ENCODE assay signal across 11 mouse cellular contexts in the genomic region with DNA sequence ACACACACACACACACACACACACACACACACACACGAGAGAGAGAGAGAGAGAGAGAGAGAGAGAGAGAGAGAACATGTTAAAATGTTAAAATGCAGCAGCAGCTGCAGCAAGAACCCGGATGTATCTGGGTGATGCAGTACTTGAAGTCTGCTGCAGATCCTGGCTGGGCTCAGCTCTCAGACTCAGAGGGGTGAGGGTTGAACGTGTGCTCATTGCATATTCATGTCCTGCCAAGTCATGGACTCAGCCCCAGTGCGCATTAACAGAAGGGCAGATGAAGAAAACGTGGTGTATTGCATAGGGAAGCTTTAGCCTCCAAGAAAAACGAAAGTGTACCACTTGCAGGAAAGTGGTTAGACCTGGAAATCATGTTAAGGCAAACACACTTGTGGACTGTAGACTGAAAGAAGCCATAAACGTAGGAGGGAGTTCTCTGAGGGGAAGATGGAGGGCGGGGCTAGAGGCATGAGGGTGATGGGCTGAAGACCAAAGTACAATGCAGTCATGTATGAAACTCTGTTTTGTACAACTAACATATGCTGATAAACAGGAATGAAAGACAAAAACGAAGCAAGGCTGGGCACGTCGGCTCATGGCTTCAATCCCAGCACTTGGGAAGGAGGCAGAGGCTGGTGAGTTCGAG. TPM values are rescaled to one million over a fixed set of nuclear protein-coding genes. Genes with fewer than 3 reads are reported as not detected.
DNase-seq lines count a peak whose midpoint lies in the region; ATAC-seq and TF ChIP-seq lines count a peak whose summit lies in the region.
"Had no signal": no experiment of that assay in that cellular context is flagged by ENCODE, and none has a peak within 500 bp of the region (broad histone marks: within the 10 kb centered on the region; RNA-seq: fewer than 3 reads in every experiment).

No protein-coding gene starts in this region.

- H3K9ac ChIP-seq in liver, embryonic 15.5 days: no peak overlapping the region
- H3K9ac ChIP-seq in liver, embryonic 12.5 days: no peak overlapping the region
- no peak overlapping the region for H3K9ac ChIP-seq in MEL (ENCODE audit: control insufficient read depth, low read depth, low read length, poor library complexity, severe bottlenecking)
- no peak overlapping the region for H3K9ac ChIP-seq in intestine, embryonic 14.5 days (ENCODE audit: low read length)
- H3K9ac ChIP-seq: heart, embryonic 12.5 days had no signal

- no peak for ATAC-seq in liver, embryonic 15.5 days (ENCODE audit: insufficient read depth)
- ATAC-seq in liver, embryonic 12.5 days: no peak
- 0 out of 2 replicates have a peak, but pooled peaks have one; percentile 47 for ATAC-seq in intestine, embryonic 14.5 days (replicated peaks; ENCODE audit: low FRiP score, low TSS enrichment, low read depth)
- peak; percentile 8; the same call in 1 of the 2 replicates for ATAC-seq in megakaryocyte progenitor cell, adult 5-6 weeks (replicated peaks; ENCODE audit: poor library complexity)

- TF ChIP-seq EP300 in MEL (IDR thresholded peaks at IDR 0.05; ENCODE audit: low read depth in 1 of 2, low read length in 2 of 2): no peak

- no peak for TF ChIP-seq RAD21 in MEL (IDR thresholded peaks at IDR 0.05; ENCODE audit: low read depth, low read length)

- peaks cover 67% of the 10 kb centered on the region for H3K4me1 ChIP-seq in liver, embryonic 15.5 days (replicated peaks)
- peaks cover 67% of the 10 kb centered on the region for H3K4me1 ChIP-seq in liver, embryonic 12.5 days
- peaks cover 2 to 28% of the 10 kb centered on the region in 2 experiments; a peak in 3 of 4 replicates for H3K4me1 ChIP-seq in MEL (ENCODE audit: control insufficient read depth in 1 of 2, insufficient read depth in 2 of 2, low read length in 2 of 2)
- H3K4me1 ChIP-seq in intestine, embryonic 14.5 days (replicated peaks; ENCODE audit: control insufficient read depth, insufficient read depth, low read length): peaks cover 4% of the 10 kb centered on the region; the same call in 1 of the 2 replicates

- no peaks in the 10 kb centered on the region for H3K79me2 ChIP-seq in MEL (ENCODE audit: control insufficient read depth, insufficient read depth, low read length, poor library complexity)

- no peaks in the 10 kb centered on the region for H3K27me3 ChIP-seq in liver, embryonic 15.5 days
- no peaks in the 10 kb centered on the region; the same call in 1 of the 2 replicates for H3K27me3 ChIP-seq in liver, embryonic 12.5 days (replicated peaks)
- H3K27me3 ChIP-seq in MEL (ENCODE audit: control insufficient read depth in 1 of 2, insufficient read depth in 2 of 2, low read length in 2 of 2): no peaks in the 10 kb centered on the region
- H3K27me3 ChIP-seq in intestine, embryonic 14.5 days (replicated peaks; ENCODE audit: control insufficient read depth, insufficient read depth, low read length): no peaks in the 10 kb centered on the region
- H3K27me3 ChIP-seq: heart, embryonic 12.5 days had no signal

- H3K36me3 ChIP-seq in liver, embryonic 15.5 days (replicated peaks): no peaks in the 10 kb centered on the region
- no peaks in the 10 kb centered on the region for H3K36me3 ChIP-seq in liver, embryonic 12.5 days
- H3K36me3 ChIP-seq in MEL (ENCODE audit: control insufficient read depth in 1 of 2, insufficient read depth in 2 of 2, low read length in 2 of 2): peaks cover 0 to 17% of the 10 kb centered on the region in 2 experiments; a peak in 2 of 4 replicates
- H3K36me3 ChIP-seq in intestine, embryonic 14.5 days (ENCODE audit: control insufficient read depth, insufficient read depth, low read length): no peaks in the 10 kb centered on the region
- H3K36me3 ChIP-seq: heart, embryonic 12.5 days had no signal

- no peak for TF ChIP-seq CTCF in MEL (IDR thresholded peaks at IDR 0.05 in 2 of 3, conservative IDR thresholded peaks at IDR 0.05 in 1 of 3; ENCODE audit: control insufficient read depth in 1 of 3, insufficient read depth in 1 of 3, low read depth in 2 of 3, low read length in 3 of 3, poor library complexity in 1 of 3, severe bottlenecking in 1 of 3)
- no peak for TF ChIP-seq CTCF in gastrocnemius, adult 2 months (IDR thresholded peaks at IDR 0.05)

- H3K4me2 ChIP-seq in liver, embryonic 15.5 days: peak overlapping the region; percentile 15; the same call in 1 of the 2 replicates
- H3K4me2 ChIP-seq in liver, embryonic 12.5 days: no peak overlapping the region
- H3K4me2 ChIP-seq in intestine, embryonic 14.5 days (ENCODE audit: low read length): no peak overlapping the region
- H3K4me2 ChIP-seq: heart, embryonic 12.5 days had no signal

- no peak for TF ChIP-seq POLR2A in MEL (IDR thresholded peaks at IDR 0.05; ENCODE audit: control insufficient read depth in 1 of 2, insufficient read depth in 1 of 2, low read depth in 1 of 2, low read length in 2 of 2, poor library complexity in 1 of 2)

- H3K27ac ChIP-seq in liver, embryonic 15.5 days (replicated peaks): peak overlapping the region; percentile 24; the same call in 1 of the 2 replicates
- H3K27ac ChIP-seq in liver, embryonic 12.5 days: no peak overlapping the region
- H3K27ac ChIP-seq in MEL (ENCODE audit: control insufficient read depth, low read depth, low read length): peak overlapping the region; percentile 11; the same call in 1 of the 2 replicates
- no peak overlapping the region for H3K27ac ChIP-seq in intestine, embryonic 14.5 days (ENCODE audit: low read depth)
- no peak overlapping the region for H3K27ac ChIP-seq in gastrocnemius, adult 2 months

- WGBS in liver, embryonic 15.5 days (ENCODE audit: insufficient replicate concordance): 35% methylated on average over 12 of the region's 12 CpGs
- WGBS in liver, embryonic 12.5 days (ENCODE audit: insufficient replicate concordance): 52% methylated on average over 11 of the region's 12 CpGs
- WGBS in intestine, embryonic 14.5 days: 44% methylated on average over 11 of the region's 12 CpGs

- no peak overlapping the region for H3K4me3 ChIP-seq in liver, embryonic 15.5 days (replicated peaks)
- H3K4me3 ChIP-seq in liver, embryonic 12.5 days: no peak overlapping the region
- no peak overlapping the region for H3K4me3 ChIP-seq in MEL (ENCODE audit: control insufficient read depth in 1 of 2, insufficient read depth in 1 of 2, low read depth in 2 of 2, low read length in 2 of 2)
- no peak overlapping the region for H3K4me3 ChIP-seq in intestine, embryonic 14.5 days (ENCODE audit: low read depth, low read length)
- H3K4me3 ChIP-seq in gastrocnemius, adult 2 months: no peak overlapping the region
- H3K4me3 ChIP-seq: heart, embryonic 12.5 days had no signal

- no peak for DNase-seq in MEL (ENCODE audit: low read depth, low spot score)
- DNase-seq in intestine, embryonic 14.5 days (ENCODE audit: low spot score): no peak
- DNase-seq in ovary, adult 18-20 months (ENCODE audit: low spot score): no peak
- DNase-seq in gastrocnemius, adult 2 months: no peak
- DNase-seq in testis, postnatal 10 days (ENCODE audit: low spot score): no peak

- H3K9me3 ChIP-seq in liver, embryonic 15.5 days (replicated peaks): no peaks in the 10 kb centered on the region
- no peaks in the 10 kb centered on the region for H3K9me3 ChIP-seq in liver, embryonic 12.5 days (replicated peaks)
- no peaks in the 10 kb centered on the region for H3K9me3 ChIP-seq in MEL (replicated peaks; ENCODE audit: insufficient read depth, low read length)
- no peaks in the 10 kb centered on the region for H3K9me3 ChIP-seq in intestine, embryonic 14.5 days (ENCODE audit: control insufficient read depth, low read length)
- H3K9me3 ChIP-seq: heart, embryonic 12.5 days had no signal

- intact Hi-C loops in gastrocnemius, adult 2 months (cut with DNase I): loop anchor here (5.0 kb wide), 1 partner anchor 361 kb away; no protein-coding TSS in a partner anchor

RNA-seq across cellular contexts. Expression of a gene that starts 8.3 kb away (rescaled TPM):
- polyA plus RNA-seq in liver, embryonic 15.5 days (2015; fragmentation: Nextera tagmentation; extraction: Ambion mirVana): 65.5 and 76.7 TPM in 2 replicates
- polyA plus RNA-seq in liver, embryonic 12.5 days (2016; fragmentation: Nextera tagmentation; extraction: Ambion mirVana): 36.5 and 40.3 TPM in 2 replicates
- total RNA-seq in MEL (2012; rRNA removed): 2.5 and 2.7 TPM in 2 replicates
- 1 to 10 TPM in 1 of 2 experiments, not detected in 1; 3.7 TPM for polyA plus RNA-seq in MEL (2012; ENCODE audit: insufficient read depth in 1 of 2, insufficient read length in 2 of 2, low read depth in 1 of 2, low replicate concordance in 2 of 2, missing spikeins in 1 of 2)
- 2.9 TPM in 2 replicates for polyA plus RNA-seq in intestine, embryonic 14.5 days (2014; fragmentation: Nextera tagmentation; extraction: Ambion mirVana)
- total RNA-seq in megakaryocyte progenitor cell, adult 5-6 weeks (2015): 2.0 and 3.5 TPM in 2 replicates
- 1.1 and 1.9 TPM in 2 replicates for total RNA-seq in megakaryocyte progenitor cell, adult 5-6 weeks (2017)
- under 1 TPM; 0.31 to 0.53 TPM for total RNA-seq in gastrocnemius, adult 2 months (2021)

RNA-seq across cellular contexts. Expression of a gene that starts 22.6 kb away (rescaled TPM):
- polyA plus RNA-seq in liver, embryonic 15.5 days (2015; fragmentation: Nextera tagmentation; extraction: Ambion mirVana): 8.2 and 9.5 TPM in 2 replicates
- polyA plus RNA-seq in liver, embryonic 12.5 days (2016; fragmentation: Nextera tagmentation; extraction: Ambion mirVana): 8.3 and 8.5 TPM in 2 replicates
- 51.1 and 54.9 TPM in 2 replicates for total RNA-seq in MEL (2012; rRNA removed)
- 100 to 1,000 TPM in 1 of 2 experiments, 10 to 100 TPM in 1; 79.4 to 101 TPM for polyA plus RNA-seq in MEL (2012; ENCODE audit: insufficient read depth in 1 of 2, insufficient read length in 2 of 2, low read depth in 1 of 2, low replicate concordance in 2 of 2, missing spikeins in 1 of 2)
- 2.6 and 3.9 TPM in 2 replicates for polyA plus RNA-seq in intestine, embryonic 14.5 days (2014; fragmentation: Nextera tagmentation; extraction: Ambion mirVana)
- total RNA-seq in megakaryocyte progenitor cell, adult 5-6 weeks (2015): 27.4 and 27.5 TPM in 2 replicates
- total RNA-seq in megakaryocyte progenitor cell, adult 5-6 weeks (2017): 17.5 and 20.6 TPM in 2 replicates
- under 1 TPM; 0.51 to 0.92 TPM for total RNA-seq in gastrocnemius, adult 2 months (2021)

RNA-seq across cellular contexts. Expression of a gene that starts 23.9 kb away (rescaled TPM):
- 6.7 and 6.8 TPM in 2 replicates for polyA plus RNA-seq in liver, embryonic 15.5 days (2015; fragmentation: Nextera tagmentation; extraction: Ambion mirVana)
- 7.3 and 7.4 TPM in 2 replicates for polyA plus RNA-seq in liver, embryonic 12.5 days (2016; fragmentation: Nextera tagmentation; extraction: Ambion mirVana)
- total RNA-seq in MEL (2012; rRNA removed): 169 and 182 TPM in 2 replicates
- polyA plus RNA-seq in MEL (2012; ENCODE audit: insufficient read depth in 1 of 2, insufficient read length in 2 of 2, low read depth in 1 of 2, low replicate concordance in 2 of 2, missing spikeins in 1 of 2): 100 to 1,000 TPM; 135 to 184 TPM
- 0.22 and 0.39 TPM in 2 replicates for polyA plus RNA-seq in intestine, embryonic 14.5 days (2014; fragmentation: Nextera tagmentation; extraction: Ambion mirVana)
- total RNA-seq in megakaryocyte progenitor cell, adult 5-6 weeks (2015): 86.0 and 93.4 TPM in 2 replicates
- 294 and 316 TPM in 2 replicates for total RNA-seq in megakaryocyte progenitor cell, adult 5-6 weeks (2017)
- under 1 TPM in 1 of 2 experiments, not detected in 1; 0.17 TPM for total RNA-seq in gastrocnemius, adult 2 months (2021)

RNA-seq across cellular contexts. Expression of a gene that starts 26.6 kb away (rescaled TPM):
- polyA plus RNA-seq in liver, embryonic 15.5 days (2015; fragmentation: Nextera tagmentation; extraction: Ambion mirVana): 0.24 and 0.33 TPM in 2 replicates
- not detected in 2 replicates for polyA plus RNA-seq in liver, embryonic 12.5 days (2016; fragmentation: Nextera tagmentation; extraction: Ambion mirVana)
- 57.1 and 89.3 TPM in 2 replicates for total RNA-seq in MEL (2012; rRNA removed)
- polyA plus RNA-seq in MEL (2012; ENCODE audit: insufficient read depth in 1 of 2, insufficient read length in 2 of 2, low read depth in 1 of 2, low replicate concordance in 2 of 2, missing spikeins in 1 of 2): 10 to 100 TPM in 1 of 2 experiments, not detected in 1; 50.4 TPM
- polyA plus RNA-seq in intestine, embryonic 14.5 days (2014; fragmentation: Nextera tagmentation; extraction: Ambion mirVana): 0.30 TPM in 1 of 2 replicates, not detected in the other
- total RNA-seq in megakaryocyte progenitor cell, adult 5-6 weeks (2015): 4.4 and 4.7 TPM in 2 replicates
- total RNA-seq in megakaryocyte progenitor cell, adult 5-6 weeks (2017): 1.7 and 4.0 TPM in 2 replicates
- total RNA-seq in gastrocnemius, adult 2 months (2021): not detected
- total RNA-seq: left cerebral cortex, postnatal 14 days had no signal
- polyA plus RNA-seq: heart, embryonic 12.5 days; neural tube, embryonic 11.5 days had no signal

Comparison
In these comparisons a context has a peak if more than half of its experiments do, and no peak if none do; other contexts are left out.
1. H3K27ac ChIP-seq: peak in liver, embryonic 15.5 days (single experiment) and MEL (single experiment); none in liver, embryonic 12.5 days (single experiment), intestine, embryonic 14.5 days (single experiment) and gastrocnemius, adult 2 months (single experiment).
2. ATAC-seq: peak in intestine, embryonic 14.5 days (single experiment) and megakaryocyte progenitor cell, adult 5-6 weeks (single experiment); none in liver, embryonic 15.5 days (single experiment) and liver, embryonic 12.5 days (single experiment).
3. RNA of a gene that starts 23.9 kb away (polyA plus RNA-seq): 135 to 184 TPM in MEL; 7.3 to 7.4 TPM in liver, embryonic 12.5 days, 6.7 to 6.8 TPM in liver, embryonic 15.5 days and 0.22 to 0.39 TPM in intestine, embryonic 14.5 days; every median in the first group is over 10 times any median in the second.